Mouse (Mus musculus): ENCODE data around the gene Dhx58. TPM values are rescaled to one million over a fixed set of nuclear protein-coding genes. Genes with fewer than 3 reads are reported as not detected.
"Not testable (repeated sequence)": the region's sequence is repeated elsewhere in the genome, so short reads cannot be mapped to it uniquely, and the experiment has no call there.

Gene Dhx58
- polyA plus RNA-seq, 1 experiment from 2014 or later, result 4.3 TPM

GRCm38 (mm10) chr11:100656458-100656857, 47.6 kb downstream of the Dhx58 start:
- DNase-seq (ENCODE audit: low spot score) (no peak), ATAC-seq (replicated peaks; ENCODE audit: low FRiP score) (no peak)
- no peak overlapping the region for H3K27ac ChIP-seq (ENCODE audit: low read depth, low read length)
- 16% methylated on average over 6 of the region's 6 CpGs for WGBS
- no peaks in the 10 kb centered on the region; the same call in 1 of the 2 replicates for H3K4me1 ChIP-seq (replicated peaks; ENCODE audit: control insufficient read depth, insufficient read depth, low read length)
- H3K36me3 ChIP-seq (ENCODE audit: control insufficient read depth, insufficient read depth, low read length), result no peaks in the 10 kb centered on the region
- H3K27me3 ChIP-seq (ENCODE audit: control insufficient read depth, insufficient read depth, low read length), result no peaks in the 10 kb centered on the region
- no peaks in the 10 kb centered on the region for H3K9me3 ChIP-seq (ENCODE audit: control insufficient read depth, low read length)
- no peak overlapping the region for H3K4me2 ChIP-seq (ENCODE audit: low read depth, low read length, severe bottlenecking)
- no peak overlapping the region for H3K4me3 ChIP-seq (ENCODE audit: low read depth, low read length)
- no peak overlapping the region for H3K9ac ChIP-seq (ENCODE audit: low read length)

GRCm38 (mm10) chr11:100655589-100655988, 48.5 kb downstream of the Dhx58 start:
- 51% methylated on average over 2 of the region's 3 CpGs for WGBS
- DNase-seq (ENCODE audit: low spot score); H3K36me3 ChIP-seq (ENCODE audit: control insufficient read depth, insufficient read depth, low read length); H3K4me1 ChIP-seq (replicated peaks; ENCODE audit: control insufficient read depth, insufficient read depth, low read length); H3K27ac ChIP-seq (ENCODE audit: low read depth, low read length); ATAC-seq (replicated peaks; ENCODE audit: low FRiP score); H3K9me3 ChIP-seq (ENCODE audit: control insufficient read depth, low read length); H3K4me2 ChIP-seq (ENCODE audit: low read depth, low read length, severe bottlenecking); H3K9ac ChIP-seq (ENCODE audit: low read length); H3K4me3 ChIP-seq (ENCODE audit: low read depth, low read length); H3K27me3 ChIP-seq (ENCODE audit: control insufficient read depth, insufficient read depth, low read length): not testable (repeated sequence)

GRCm38 (mm10) chr11:100651748-100652147, 52.3 kb downstream of the Dhx58 start:
- peaks cover 7% of the 10 kb centered on the region for H3K27me3 ChIP-seq (ENCODE audit: control insufficient read depth, insufficient read depth, low read length)
- no peaks in the 10 kb centered on the region for H3K36me3 ChIP-seq (ENCODE audit: control insufficient read depth, insufficient read depth, low read length)
- H3K4me2 ChIP-seq (ENCODE audit: low read depth, low read length, severe bottlenecking), result no peak overlapping the region
- 23% methylated on average over 3 of the region's 3 CpGs for WGBS
- ATAC-seq (replicated peaks; ENCODE audit: low FRiP score), result no peak
- H3K4me1 ChIP-seq (replicated peaks; ENCODE audit: control insufficient read depth, insufficient read depth, low read length), result no peaks in the 10 kb centered on the region; the same call in 1 of the 2 replicates
- no peak overlapping the region for H3K4me3 ChIP-seq (ENCODE audit: low read depth, low read length)
- H3K27ac ChIP-seq (ENCODE audit: low read depth, low read length), result no peak overlapping the region
- no peaks in the 10 kb centered on the region for H3K9me3 ChIP-seq (ENCODE audit: control insufficient read depth, low read length)
- no peak for DNase-seq (ENCODE audit: low spot score)
- no peak overlapping the region for H3K9ac ChIP-seq (ENCODE audit: low read length)

- H3K9me3 ChIP-seq (ENCODE audit: control insufficient read depth, low read length), result no peaks in the 10 kb centered on the region
- no peaks in the 10 kb centered on the region for H3K36me3 ChIP-seq (ENCODE audit: control insufficient read depth, insufficient read depth, low read length)
- DNase-seq (ENCODE audit: low spot score), result no peak
- 9% methylated on average over 7 of the region's 8 CpGs for WGBS
- no peak overlapping the region for H3K4me3 ChIP-seq (ENCODE audit: low read depth, low read length)
- peaks cover 7% of the 10 kb centered on the region for H3K27me3 ChIP-seq (ENCODE audit: control insufficient read depth, insufficient read depth, low read length)
- ATAC-seq (replicated peaks; ENCODE audit: low FRiP score), result no peak
- no peaks in the 10 kb centered on the region; the same call in 1 of the 2 replicates for H3K4me1 ChIP-seq (replicated peaks; ENCODE audit: control insufficient read depth, insufficient read depth, low read length)
- no peak overlapping the region for H3K27ac ChIP-seq (ENCODE audit: low read depth, low read length)
- H3K4me2 ChIP-seq (ENCODE audit: low read depth, low read length, severe bottlenecking), result no peak overlapping the region
- H3K9ac ChIP-seq (ENCODE audit: low read length), result no peak overlapping the region
Observed at GRCm38 (mm10) chr11:100651205-100651604, 52.9 kb downstream of the Dhx58 start.

DNA sequence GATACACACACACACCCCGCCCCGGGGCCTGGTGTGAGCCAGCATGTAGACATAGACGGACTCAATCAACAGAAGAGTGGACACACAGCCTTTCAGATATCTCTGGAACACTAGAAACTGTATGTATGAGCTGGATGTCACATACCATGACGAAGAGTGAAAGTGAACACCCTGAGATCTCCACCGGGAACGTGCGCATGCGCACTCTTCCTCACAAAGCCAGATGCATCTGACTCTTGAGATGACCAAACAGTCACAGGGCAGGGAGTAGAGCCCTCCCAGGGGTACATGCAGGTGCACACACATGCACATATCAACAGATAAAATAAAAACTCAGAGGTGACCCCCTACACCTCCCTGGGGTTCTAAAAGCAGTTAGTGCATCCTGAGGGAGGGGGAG, 55.7 kb downstream of the Dhx58 start:
- Histone ChIP-seq H3K9ac (ENCODE audit: low read length) (no peak overlapping the region), H3K36me3 (ENCODE audit: control insufficient read depth, insufficient read depth, low read length) (no peaks in the 10 kb centered on the region), H3K4me1 (replicated peaks; ENCODE audit: control insufficient read depth, insufficient read depth, low read length) (no peaks in the 10 kb centered on the region), H3K4me2 (ENCODE audit: low read depth, low read length, severe bottlenecking) (no peak overlapping the region), H3K27me3 (ENCODE audit: control insufficient read depth, insufficient read depth, low read length) (peaks cover 7% of the 10 kb centered on the region), H3K4me3 (ENCODE audit: low read depth, low read length) (no peak overlapping the region), H3K9me3 (ENCODE audit: control insufficient read depth, low read length) (no peaks in the 10 kb centered on the region), H3K27ac (ENCODE audit: low read depth, low read length) (no peak overlapping the region)
- DNase-seq (ENCODE audit: low spot score) (no peak), ATAC-seq (replicated peaks; ENCODE audit: low FRiP score) (no peak)
- WGBS, result 89% methylated on average over 8 of the region's 8 CpGs

DNA sequence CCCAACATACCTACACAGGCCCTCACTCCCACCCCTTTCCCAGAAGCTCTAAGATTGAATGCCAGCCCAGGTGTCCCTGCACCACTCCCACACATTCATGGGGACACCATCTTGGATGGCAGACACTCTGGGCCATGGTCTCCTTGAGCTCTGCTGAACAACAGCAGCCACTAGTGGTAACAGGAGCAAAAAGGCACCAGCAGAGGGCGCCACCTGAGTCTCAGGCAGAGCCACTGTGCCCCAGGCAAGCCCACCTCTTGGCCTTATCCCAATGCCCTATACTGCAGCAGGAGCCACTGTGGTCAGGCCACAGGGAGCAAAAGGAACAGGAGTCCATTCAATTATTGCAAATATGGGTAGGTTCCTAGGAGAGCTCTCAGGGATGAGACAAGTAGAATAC, 57.8 kb downstream of the Dhx58 start:
- Histone ChIP-seq H3K4me2 (ENCODE audit: low read depth, low read length, severe bottlenecking) (no peak overlapping the region), H3K27me3 (ENCODE audit: control insufficient read depth, insufficient read depth, low read length) (peaks cover 7% of the 10 kb centered on the region), H3K4me1 (replicated peaks; ENCODE audit: control insufficient read depth, insufficient read depth, low read length) (no peaks in the 10 kb centered on the region), H3K9me3 (ENCODE audit: control insufficient read depth, low read length) (no peaks in the 10 kb centered on the region), H3K4me3 (ENCODE audit: low read depth, low read length) (no peak overlapping the region), H3K36me3 (ENCODE audit: control insufficient read depth, insufficient read depth, low read length) (no peaks in the 10 kb centered on the region), H3K27ac (ENCODE audit: low read depth, low read length) (no peak overlapping the region), H3K9ac (ENCODE audit: low read length) (no peak overlapping the region)
- DNase-seq (ENCODE audit: low spot score) (peak; percentile 80), ATAC-seq (replicated peaks; ENCODE audit: low FRiP score) (no peak)
- WGBS, result 5% methylated on average over 1 of the region's 1 CpGs

Other genes starting within 250 kb of the Dhx58 start
- 15.5 and 15.7 TPM in 2 replicates for gene Klhl11, start 231.5 kb downstream of the Dhx58 start, polyA plus RNA-seq (2014; fragmentation: Nextera tagmentation; extraction: Ambion mirVana)
- gene Acly, start 176.3 kb downstream of the Dhx58 start, polyA plus RNA-seq (2014; fragmentation: Nextera tagmentation; extraction: Ambion mirVana), result 294 TPM in 2 replicates
- 1.3 and 1.9 TPM in 2 replicates for gene Ttc25, start 158.7 kb downstream of the Dhx58 start, polyA plus RNA-seq (2014; fragmentation: Nextera tagmentation; extraction: Ambion mirVana)
- 18.3 and 20.3 TPM in 2 replicates for gene Cnp, start 129.4 kb downstream of the Dhx58 start, polyA plus RNA-seq (2014; fragmentation: Nextera tagmentation; extraction: Ambion mirVana)
- gene Nkiras2, start 85.0 kb downstream of the Dhx58 start, polyA plus RNA-seq (2014; fragmentation: Nextera tagmentation; extraction: Ambion mirVana), result 94.5 and 107 TPM in 2 replicates
- 95.9 and 105 TPM in 2 replicates for gene Dnajc7, start 84.1 kb downstream of the Dhx58 start, polyA plus RNA-seq (2014; fragmentation: Nextera tagmentation; extraction: Ambion mirVana)
- gene Zfp385c, start 11.8 kb downstream of the Dhx58 start, polyA plus RNA-seq (2014; fragmentation: Nextera tagmentation; extraction: Ambion mirVana), result 0.16 TPM in 1 of 2 replicates, not detected in the other
- gene Kat2a, start 8.2 kb upstream of the Dhx58 start, polyA plus RNA-seq (2014; fragmentation: Nextera tagmentation; extraction: Ambion mirVana), result 80.7 and 82.0 TPM in 2 replicates
- gene Hspb9, start 9.6 kb upstream of the Dhx58 start, polyA plus RNA-seq (2014; fragmentation: Nextera tagmentation; extraction: Ambion mirVana), result 0.36 and 0.45 TPM in 2 replicates
- 39.4 and 50.5 TPM in 2 replicates for gene Rab5c, start 33.9 kb upstream of the Dhx58 start, polyA plus RNA-seq (2014; fragmentation: Nextera tagmentation; extraction: Ambion mirVana)
- 2.7 and 3.1 TPM in 2 replicates for gene Kcnh4, start 55.7 kb upstream of the Dhx58 start, polyA plus RNA-seq (2014; fragmentation: Nextera tagmentation; extraction: Ambion mirVana)
- not detected in 2 replicates for gene Hcrt, start 58.7 kb upstream of the Dhx58 start, polyA plus RNA-seq (2014; fragmentation: Nextera tagmentation; extraction: Ambion mirVana)
- gene Ghdc, start 66.7 kb upstream of the Dhx58 start, polyA plus RNA-seq (2014; fragmentation: Nextera tagmentation; extraction: Ambion mirVana), result 2.1 and 2.9 TPM in 2 replicates
- gene Stat5b, start 146.5 kb upstream of the Dhx58 start, polyA plus RNA-seq (2014; fragmentation: Nextera tagmentation; extraction: Ambion mirVana), result 18.7 and 19.1 TPM in 2 replicates
- gene Stat5a, start 155.1 kb upstream of the Dhx58 start, polyA plus RNA-seq (2014; fragmentation: Nextera tagmentation; extraction: Ambion mirVana), result 1.3 and 1.5 TPM in 2 replicates
- gene Stat3, start 235.3 kb upstream of the Dhx58 start, polyA plus RNA-seq (2014; fragmentation: Nextera tagmentation; extraction: Ambion mirVana), result 26.2 and 27.8 TPM in 2 replicates

All from forebrain, embryonic 11.5 days (tissue).